7 mouse cellular contexts compared by ENCODE assay signal in genomic region chr10:75667115-75667910, GRCm38 (mm10). TPM values are rescaled to one million over a fixed set of nuclear protein-coding genes. Genes with fewer than 3 reads are reported as not detected.
DNase-seq lines count a peak whose midpoint lies in the region; ATAC-seq lines count a peak whose summit lies in the region.

No protein-coding gene starts in this region.

- H3K9me3 ChIP-seq in intestine, embryonic 14.5 days (ENCODE audit: control insufficient read depth, low read length) = no peaks in the 10 kb centered on the region
- no peaks in the 10 kb centered on the region for H3K9me3 ChIP-seq in midbrain, embryonic 10.5 days (replicated peaks)

- peak; percentile 83 for ATAC-seq in intestine, embryonic 14.5 days (replicated peaks; ENCODE audit: low FRiP score, low TSS enrichment, low read depth)

- peaks cover 31% of the 10 kb centered on the region for H3K36me3 ChIP-seq in intestine, embryonic 14.5 days (ENCODE audit: control insufficient read depth, insufficient read depth, low read length)
- peaks cover 48% of the 10 kb centered on the region for H3K36me3 ChIP-seq in midbrain, embryonic 10.5 days

- peak overlapping the region; percentile 65 for H3K4me3 ChIP-seq in intestine, embryonic 14.5 days (ENCODE audit: low read depth, low read length)
- H3K4me3 ChIP-seq in midbrain, embryonic 10.5 days = peak overlapping the region; percentile 64

- DNase-seq in adrenal gland, postnatal 10 days = peak; percentile 80
- peak; percentile 27 for DNase-seq in embryo, embryonic 11.5 days (ENCODE audit: low read depth, low spot score)
- DNase-seq in gastrocnemius, postnatal 25 days = peak; percentile 74
- DNase-seq in intestine, embryonic 14.5 days (ENCODE audit: low spot score) = peak; percentile 86
- peak; percentile 75 for DNase-seq in left cerebral cortex, postnatal 4 days
- DNase-seq in midbrain, embryonic 10.5 days (ENCODE audit: low spot score) = peak; percentile 59
- DNase-seq in skeletal muscle tissue, adult 2 months (ENCODE audit: low read depth, low spot score) = peak; percentile 50

- H3K4me2 ChIP-seq in intestine, embryonic 14.5 days (ENCODE audit: low read length) = peak overlapping the region; percentile 89

- peaks cover 17% of the 10 kb centered on the region for H3K4me1 ChIP-seq in intestine, embryonic 14.5 days (replicated peaks; ENCODE audit: control insufficient read depth, insufficient read depth, low read length)
- peaks cover 26% of the 10 kb centered on the region for H3K4me1 ChIP-seq in midbrain, embryonic 10.5 days

- 1% methylated on average over 61 of the region's 63 CpGs for WGBS in intestine, embryonic 14.5 days
- under 1% methylated on average over 63 of the region's 63 CpGs for WGBS in midbrain, embryonic 10.5 days

- intact Hi-C loops in left cerebral cortex, postnatal 4 days (cut with DNase I) = no loop called here

- H3K27ac ChIP-seq in intestine, embryonic 14.5 days (ENCODE audit: low read depth) = peak overlapping the region; percentile 69
- peak overlapping the region; percentile 68 for H3K27ac ChIP-seq in midbrain, embryonic 10.5 days (replicated peaks)

- peak overlapping the region; percentile 74 for H3K9ac ChIP-seq in intestine, embryonic 14.5 days (ENCODE audit: low read length)

- peaks cover 5% of the 10 kb centered on the region; the same call in 1 of the 2 replicates for H3K27me3 ChIP-seq in intestine, embryonic 14.5 days (replicated peaks; ENCODE audit: control insufficient read depth, insufficient read depth, low read length)
- peaks cover 40% of the 10 kb centered on the region for H3K27me3 ChIP-seq in midbrain, embryonic 10.5 days (ENCODE audit: low read depth, poor library complexity, severe bottlenecking)

RNA-seq across cellular contexts. Expression of gene Susd2, which starts 23.5 kb away (rescaled TPM):
- 1 to 10 TPM; 7.3 to 9.0 TPM for total RNA-seq in adrenal gland, postnatal 10 days (2021)
- total RNA-seq in gastrocnemius, postnatal 25 days (2021) = 1 to 10 TPM; 1.3 to 1.8 TPM
- polyA plus RNA-seq in intestine, embryonic 14.5 days (2014; fragmentation: Nextera tagmentation; extraction: Ambion mirVana) = 11.8 and 13.0 TPM in 2 replicates
- total RNA-seq in left cerebral cortex, postnatal 4 days (2021) = 1 to 10 TPM; 1.6 to 2.5 TPM
- polyA plus RNA-seq in midbrain, embryonic 10.5 days (2016; fragmentation: Nextera tagmentation; extraction: Ambion mirVana) = 1.6 and 1.9 TPM in 2 replicates

Comparison
In these comparisons a context has a peak if more than half of its experiments do, and no peak if none do; other contexts are left out.
1. Peak in every context shown above with its lines: DNase-seq, ATAC-seq, H3K4me3 ChIP-seq and H3K27ac ChIP-seq.
2. DNase-seq: peak in every context shown above with its lines; median percentile 86 in intestine, embryonic 14.5 days; 80 in adrenal gland, postnatal 10 days; 75 in left cerebral cortex, postnatal 4 days; 74 in gastrocnemius, postnatal 25 days; 59 in midbrain, embryonic 10.5 days; 50 in skeletal muscle tissue, adult 2 months; 27 in embryo, embryonic 11.5 days.